Mouse (Mus musculus): ENCODE data around the gene H2afx.
"Not testable (repeated sequence)": the region's sequence is repeated elsewhere in the genome, so short reads cannot be mapped to it uniquely, and the experiment has no call there.

Gene H2afx

DNA sequence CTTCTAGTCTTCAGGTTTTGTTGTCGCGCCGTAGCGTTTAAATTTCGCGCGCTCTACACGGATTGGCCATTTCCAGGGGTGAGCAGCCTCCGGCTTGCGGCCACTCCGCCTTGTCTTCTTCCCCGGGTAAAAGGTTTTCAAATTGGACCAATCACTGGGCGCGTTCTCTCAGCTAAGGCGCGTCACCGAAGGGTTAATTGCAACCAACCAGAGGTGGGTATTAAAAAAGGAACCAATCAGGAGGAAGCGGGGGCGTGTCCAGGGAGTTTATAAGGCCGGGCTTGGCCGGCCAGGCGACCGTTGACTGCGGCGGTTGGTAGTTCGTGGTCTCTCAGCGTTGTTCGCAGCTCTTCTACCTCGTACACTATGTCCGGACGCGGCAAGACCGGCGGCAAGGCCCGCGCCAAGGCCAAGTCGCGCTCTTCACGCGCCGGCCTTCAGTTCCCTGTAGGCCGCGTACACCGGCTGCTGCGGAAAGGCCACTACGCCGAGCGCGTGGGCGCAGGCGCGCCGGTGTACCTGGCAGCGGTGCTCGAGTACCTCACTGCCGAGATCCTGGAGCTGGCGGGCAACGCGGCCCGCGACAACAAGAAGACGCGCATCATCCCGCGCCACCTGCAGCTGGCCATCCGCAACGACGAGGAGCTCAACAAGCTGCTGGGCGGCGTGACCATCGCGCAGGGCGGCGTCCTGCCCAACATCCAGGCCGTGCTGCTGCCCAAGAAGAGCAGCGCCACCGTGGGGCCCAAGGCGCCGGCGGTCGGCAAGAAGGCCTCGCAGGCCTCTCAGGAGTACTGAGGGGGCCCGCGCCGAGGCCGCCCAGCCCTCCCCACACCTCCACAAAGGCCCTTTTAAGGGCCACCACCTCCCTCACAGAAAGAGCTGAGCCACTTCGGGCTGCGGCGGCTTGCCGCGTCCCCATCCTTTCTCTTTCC, at the start of gene H2afx:
H2afx (plus strand) TSS at position 299 of the 935 bp plus-strand sequence.
- DNase-seq (ENCODE audit: low read depth, low spot score), result peak; percentile 99

DNA sequence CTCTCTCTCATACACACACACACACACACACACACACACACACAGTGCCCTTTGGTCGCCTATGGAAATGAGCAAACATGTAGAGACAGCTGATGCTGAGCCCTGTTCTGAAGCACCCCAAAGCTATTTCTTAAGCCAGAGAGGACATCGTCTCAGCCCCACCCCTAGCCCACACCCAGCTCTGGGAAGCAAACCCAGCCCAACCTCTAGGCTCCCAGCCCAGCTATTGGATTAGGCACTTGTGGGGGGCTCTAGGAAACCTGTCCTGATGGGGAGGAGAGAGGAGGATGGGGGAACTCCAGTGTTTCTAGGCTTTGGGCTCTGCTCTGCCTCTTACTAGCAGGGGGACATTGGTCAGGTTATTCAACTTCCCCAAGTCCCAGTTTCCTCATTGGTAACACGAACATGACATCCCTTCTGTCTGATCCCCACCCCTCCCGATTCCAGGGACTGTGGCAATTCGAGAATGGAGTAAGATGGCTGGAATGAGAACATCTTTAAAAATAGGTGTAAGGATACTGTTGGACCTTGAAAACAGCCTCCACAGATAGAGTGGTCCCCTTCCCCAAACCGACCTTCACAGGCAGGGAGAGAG, 48.1 kb upstream of the H2afx start:
- DNase-seq (ENCODE audit: low read depth, low spot score), result peak; percentile 55

DNA sequence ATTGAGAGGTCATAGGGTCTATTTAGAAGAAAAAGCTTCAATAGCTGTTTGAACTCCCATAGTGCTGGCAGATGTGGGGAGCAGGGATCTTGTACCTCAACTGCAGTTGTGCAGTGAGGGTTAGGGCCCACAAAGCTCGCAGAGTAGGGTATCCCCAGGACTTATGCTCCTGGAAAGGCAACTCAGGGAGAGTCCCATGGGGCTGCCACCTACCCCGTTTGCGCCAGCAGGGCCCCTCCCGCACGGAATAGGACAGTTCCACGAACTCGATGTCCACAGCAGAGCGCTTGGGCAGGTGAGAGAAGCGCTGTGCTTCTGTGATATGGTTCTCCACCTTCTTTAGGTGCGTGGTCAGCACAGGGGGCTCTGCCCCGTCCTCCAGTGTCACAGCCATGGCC, 47.5 kb upstream of the H2afx start:
- peak; percentile 40 for DNase-seq (ENCODE audit: low read depth, low spot score)

DNA sequence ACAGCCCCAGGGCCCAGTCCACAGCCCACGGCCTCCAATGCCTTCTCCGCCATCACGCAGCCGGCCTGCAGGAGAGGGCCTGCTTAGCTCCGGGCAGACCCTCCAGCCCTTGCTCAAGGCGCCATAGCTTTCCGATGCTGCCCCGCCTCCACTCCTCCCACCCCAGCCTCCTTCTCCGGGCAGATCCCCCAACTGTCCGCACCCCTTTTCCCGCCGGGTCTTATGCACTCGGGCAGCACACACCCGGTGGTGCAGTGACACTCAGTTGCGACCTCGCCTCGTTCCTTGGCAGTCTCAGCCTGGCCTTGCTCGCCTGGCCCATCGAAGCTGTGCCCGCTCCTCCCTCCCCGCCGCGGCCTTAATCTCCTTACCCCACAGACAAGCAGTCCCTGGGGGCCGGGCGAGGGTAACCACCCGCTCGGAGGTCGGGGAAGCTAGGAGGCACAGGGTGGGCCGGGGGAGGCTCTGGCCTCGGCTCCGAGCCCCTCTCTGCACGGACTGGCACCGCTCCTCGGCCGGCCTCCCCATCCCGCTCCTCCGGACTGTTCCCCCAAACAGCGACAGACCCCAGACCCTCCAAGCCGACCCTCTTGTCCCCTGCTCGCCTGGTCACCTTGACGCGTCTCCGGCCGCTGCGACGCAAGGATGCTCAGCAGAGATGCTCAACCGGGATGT, 47.0 kb upstream of the H2afx start:
- DNase-seq (ENCODE audit: low read depth, low spot score), result peak; percentile 26

DNA sequence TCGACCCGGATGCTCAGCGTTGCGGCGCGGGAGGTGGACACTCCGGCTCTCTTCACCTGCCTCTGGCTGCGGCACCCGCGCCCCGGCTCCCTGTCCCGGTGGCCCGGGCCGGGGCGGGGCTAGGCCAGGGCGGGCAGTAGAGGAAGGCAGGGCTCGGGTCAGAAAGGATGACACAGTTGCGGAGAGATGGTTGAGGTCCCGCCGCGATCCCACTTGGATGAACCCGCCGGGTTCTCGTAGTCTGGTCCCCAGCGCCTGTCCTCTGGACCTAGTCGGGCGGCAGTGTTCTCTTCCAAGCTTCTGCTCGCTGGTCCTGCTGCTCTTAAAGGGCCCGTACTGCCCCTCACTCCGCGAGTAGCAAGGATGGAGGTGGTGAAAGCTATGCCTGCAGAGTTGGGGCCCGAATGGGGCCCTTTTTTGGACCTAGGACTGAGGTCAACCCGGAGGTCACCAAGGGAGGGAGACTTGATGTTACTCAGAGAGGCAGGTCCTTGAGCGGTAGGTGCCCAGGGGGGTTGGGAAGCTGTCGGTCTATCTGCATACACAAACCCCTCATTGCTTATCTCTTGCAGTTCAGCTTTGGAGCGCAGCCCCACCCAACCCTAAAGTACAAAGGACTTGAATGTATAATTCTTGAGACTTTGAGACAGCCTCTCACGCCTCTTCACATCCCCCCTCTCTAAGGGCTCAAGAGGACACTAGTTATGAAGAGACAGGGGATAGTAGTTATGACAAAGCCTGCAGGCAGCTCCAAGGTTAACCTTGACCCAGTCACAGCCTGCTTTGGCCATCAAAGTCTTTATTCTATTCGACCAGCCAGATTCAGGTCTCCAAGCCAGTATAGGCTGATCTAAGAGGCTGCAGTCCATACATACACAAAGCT, 46.2 kb upstream of the H2afx start, which contains the start of gene Abcg4:
Abcg4 (minus strand) TSS at position 540 of the 883 bp plus-strand sequence.
- DNase-seq (ENCODE audit: low read depth, low spot score), result peak; percentile 58

DNA sequence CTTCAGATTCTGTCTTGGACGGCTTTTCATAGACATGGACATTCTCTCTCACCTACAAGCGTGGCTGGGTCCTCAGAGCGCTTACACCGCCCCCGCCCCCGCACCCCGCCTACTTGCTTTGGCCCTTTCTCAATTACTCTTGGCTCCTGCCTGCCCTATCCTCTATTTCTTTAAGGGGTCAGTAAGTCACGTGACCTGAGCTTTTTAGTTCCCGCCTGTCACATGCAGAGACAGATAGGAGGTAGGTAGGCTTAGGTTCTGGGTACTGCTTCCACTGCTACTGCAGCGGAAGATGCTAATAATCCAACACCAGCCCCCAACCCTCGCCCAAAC, 45.6 kb upstream of the H2afx start:
- DNase-seq (ENCODE audit: low read depth, low spot score), result peak; percentile 32

DNA sequence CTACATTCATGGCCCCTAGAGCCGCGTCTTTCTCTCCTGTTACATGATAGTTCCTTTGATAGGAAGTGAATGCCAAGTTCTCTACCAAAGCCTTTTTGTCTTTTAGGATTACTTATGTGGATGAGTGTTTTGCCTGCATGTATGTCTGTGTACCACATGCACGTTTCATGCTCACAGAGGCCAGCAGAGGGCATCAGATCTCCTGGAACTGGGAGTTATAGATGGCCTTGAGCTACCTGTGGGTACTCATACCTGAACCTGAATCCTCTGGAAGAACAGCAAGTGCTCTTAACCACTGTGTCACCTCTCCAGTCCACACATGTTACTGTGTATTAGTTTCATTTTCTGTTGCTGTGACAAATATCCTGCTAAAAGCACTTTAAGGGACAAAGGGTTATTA, 42.0 kb upstream of the H2afx start:
- peak; percentile 51 for DNase-seq (ENCODE audit: low read depth, low spot score)

DNA sequence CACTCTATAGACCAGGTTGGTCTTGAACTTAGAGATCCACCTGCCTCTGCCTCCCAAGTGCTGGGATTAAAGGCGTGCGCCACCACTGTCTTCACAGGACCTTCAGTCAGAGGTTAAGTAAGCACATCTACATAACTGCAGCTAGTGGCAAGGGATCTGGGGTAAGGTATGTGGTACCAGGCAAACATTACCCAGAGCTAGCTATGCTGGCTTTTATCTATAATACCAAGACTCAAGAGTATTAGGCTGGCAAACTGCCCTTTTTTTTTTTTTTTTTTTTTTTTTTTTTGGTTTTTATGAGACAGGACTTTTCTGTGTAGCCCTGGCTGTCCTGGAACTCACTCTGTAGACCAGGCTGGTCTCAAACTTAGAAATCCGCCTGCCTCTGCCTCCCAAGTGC, 34.5 kb upstream of the H2afx start:
- DNase-seq (ENCODE audit: low read depth, low spot score), result not testable (repeated sequence)

DNA sequence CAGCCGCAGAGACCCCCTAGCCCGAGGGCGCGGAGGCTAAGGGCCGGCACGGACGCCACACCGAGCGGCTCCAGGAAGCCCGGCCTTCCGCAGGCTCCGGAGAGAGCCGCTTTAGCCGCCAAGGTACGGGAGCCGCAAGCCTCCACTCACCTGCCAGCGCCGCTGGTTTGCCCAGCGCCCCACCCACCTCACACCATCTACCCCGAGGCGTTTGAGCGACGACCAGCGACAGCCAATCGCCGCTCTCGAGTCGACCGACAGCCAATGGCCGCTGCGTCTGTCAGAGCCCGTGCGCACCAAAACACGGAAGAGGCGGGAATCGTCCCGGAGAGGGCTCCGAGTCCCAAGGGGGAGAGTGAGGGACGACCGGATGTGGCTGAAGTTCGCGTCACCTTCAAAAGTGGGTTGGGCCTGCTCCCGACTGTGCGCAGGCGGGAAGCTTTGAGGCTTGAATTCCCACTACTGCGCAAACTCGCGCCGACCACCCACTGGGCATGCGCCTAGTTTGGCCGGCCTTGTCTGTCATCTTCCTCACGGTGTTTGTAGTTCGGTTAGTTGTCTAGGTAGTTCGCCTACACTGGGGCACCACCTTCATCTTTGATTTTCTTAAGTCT, 28.9 kb upstream of the H2afx start, which contains the start of gene Hinfp:
Hinfp (minus strand) TSS at position 206 of the 614 bp plus-strand sequence.
- DNase-seq (ENCODE audit: low read depth, low spot score), result peak; percentile 96

DNA sequence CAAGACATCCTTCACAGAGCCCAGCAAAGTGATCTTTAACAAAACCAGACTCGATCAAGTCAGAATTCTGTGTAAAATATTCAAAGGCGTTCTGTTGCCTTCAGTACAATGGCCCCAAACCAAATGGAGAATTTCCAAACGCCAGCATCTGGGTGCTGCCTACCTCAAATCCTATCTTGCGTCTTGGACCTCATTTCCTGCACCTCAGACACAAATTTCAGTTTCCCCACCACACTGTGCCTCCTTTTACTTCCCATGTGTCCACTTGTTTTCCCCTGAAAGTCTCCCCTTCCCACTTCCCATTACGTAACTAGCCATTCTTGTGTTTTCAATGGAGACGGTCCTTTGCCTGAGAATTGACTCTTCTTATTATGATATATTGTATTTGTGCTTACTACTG, 28.0 kb upstream of the H2afx start:
- no peak for DNase-seq (ENCODE audit: low read depth, low spot score)

DNA sequence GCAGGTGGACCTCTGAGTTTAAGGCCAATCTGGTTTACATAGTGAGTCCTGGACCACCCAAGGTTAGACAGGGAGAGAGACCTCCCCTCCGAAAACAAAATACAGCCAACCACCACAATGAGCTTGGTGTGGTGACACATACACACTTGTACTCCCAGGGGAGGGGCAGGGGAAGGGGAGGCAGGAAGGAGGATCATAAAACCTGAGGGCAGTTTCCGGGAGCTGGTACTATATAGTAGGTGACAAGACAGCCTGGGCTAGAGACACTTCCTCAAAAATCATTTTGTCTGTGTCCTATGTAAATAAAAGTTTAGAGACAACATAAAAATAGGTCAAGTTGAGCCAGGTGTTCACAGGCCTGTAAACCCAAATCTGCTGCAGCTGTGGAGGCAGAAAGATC, 27.2 kb upstream of the H2afx start:
- DNase-seq (ENCODE audit: low read depth, low spot score), result no peak

DNA sequence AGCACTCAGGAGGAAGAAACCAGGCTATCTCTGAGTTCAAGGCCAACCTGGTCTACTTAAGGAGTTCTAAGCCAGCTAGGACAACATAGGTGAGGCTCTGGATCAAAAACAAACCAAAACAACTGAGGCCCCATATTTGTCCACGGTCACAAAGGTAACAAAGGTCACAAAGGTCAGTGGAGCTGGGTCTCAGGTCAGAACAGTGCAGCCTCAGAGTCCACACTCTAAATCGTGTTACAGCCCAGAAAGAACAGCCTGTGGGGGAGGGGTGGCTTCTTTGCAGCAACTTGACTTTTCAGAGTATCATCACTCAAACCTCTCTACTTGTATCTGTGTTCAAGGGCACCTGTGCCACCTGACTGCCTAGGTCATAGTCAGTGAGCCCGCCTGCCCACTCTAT, 24.7 kb upstream of the H2afx start:
- DNase-seq (ENCODE audit: low read depth, low spot score), result no peak

DNA sequence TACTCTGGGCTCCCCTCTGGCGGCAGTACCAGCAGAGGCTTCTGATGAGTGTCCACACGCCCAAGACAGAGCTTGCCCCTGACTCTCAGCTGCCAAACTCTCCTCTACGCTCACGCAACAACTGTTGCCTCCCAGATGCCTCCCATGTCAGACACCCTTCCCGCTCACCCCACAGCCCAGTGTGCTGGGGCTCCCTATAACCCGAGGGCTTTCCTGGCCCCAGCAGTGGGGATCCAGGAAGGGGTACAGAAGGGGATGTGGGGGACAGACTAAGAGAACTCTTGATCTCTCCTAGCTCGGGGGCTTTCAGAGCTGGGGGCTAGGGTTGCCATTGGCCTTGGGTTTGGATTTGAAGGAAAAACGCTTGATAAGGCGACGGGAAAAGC, 23.8 kb upstream of the H2afx start:
- DNase-seq (ENCODE audit: low read depth, low spot score), result no peak

DNA sequence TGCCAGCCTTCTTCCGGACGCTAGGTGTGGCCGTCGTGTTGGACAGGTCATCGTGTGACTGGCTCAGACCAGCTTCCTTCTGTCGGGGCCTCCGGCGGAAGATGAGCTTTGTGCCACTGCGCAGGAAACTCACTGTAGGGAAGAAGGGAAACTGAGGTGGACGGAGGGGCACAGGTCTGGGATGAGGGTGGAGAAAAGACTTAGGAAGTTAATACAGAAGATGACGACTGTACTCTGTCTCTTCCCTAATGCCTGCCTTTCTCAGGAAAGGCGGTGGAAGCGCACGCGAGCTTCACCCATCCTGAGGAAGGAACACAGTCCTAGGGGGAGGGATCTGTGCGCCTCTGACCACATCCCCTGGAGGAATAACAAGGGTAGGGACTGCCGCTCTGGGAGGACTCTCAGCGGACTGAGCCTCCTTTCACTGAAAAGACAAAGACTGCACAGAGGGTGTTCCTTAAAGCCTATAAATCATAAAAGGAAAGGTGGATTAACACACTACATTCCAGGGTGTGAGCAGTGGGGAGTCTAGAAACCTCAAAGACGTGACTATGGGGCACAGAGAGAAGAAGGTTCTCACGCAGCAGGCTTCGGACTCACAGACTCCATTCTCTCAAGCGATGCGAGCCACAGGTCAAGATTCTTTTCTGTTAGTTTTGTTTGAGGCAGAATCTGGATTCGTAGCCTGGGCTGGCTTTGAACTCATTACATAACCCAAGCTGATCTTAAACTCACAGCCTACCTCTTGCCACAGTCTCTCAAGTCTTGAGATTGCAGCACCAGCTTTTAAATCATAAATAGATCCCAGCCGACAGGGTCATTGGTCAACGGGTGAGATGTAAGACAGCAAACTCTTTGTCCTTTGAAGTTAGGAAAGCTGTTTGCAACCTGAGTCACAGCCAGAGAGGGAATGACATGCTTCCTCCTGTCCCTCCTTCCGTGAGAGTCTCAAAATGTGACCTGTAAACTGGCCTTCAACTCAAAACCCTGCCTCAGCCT, 23.1 kb upstream of the H2afx start:
- DNase-seq (ENCODE audit: low read depth, low spot score), result no peak

DNA sequence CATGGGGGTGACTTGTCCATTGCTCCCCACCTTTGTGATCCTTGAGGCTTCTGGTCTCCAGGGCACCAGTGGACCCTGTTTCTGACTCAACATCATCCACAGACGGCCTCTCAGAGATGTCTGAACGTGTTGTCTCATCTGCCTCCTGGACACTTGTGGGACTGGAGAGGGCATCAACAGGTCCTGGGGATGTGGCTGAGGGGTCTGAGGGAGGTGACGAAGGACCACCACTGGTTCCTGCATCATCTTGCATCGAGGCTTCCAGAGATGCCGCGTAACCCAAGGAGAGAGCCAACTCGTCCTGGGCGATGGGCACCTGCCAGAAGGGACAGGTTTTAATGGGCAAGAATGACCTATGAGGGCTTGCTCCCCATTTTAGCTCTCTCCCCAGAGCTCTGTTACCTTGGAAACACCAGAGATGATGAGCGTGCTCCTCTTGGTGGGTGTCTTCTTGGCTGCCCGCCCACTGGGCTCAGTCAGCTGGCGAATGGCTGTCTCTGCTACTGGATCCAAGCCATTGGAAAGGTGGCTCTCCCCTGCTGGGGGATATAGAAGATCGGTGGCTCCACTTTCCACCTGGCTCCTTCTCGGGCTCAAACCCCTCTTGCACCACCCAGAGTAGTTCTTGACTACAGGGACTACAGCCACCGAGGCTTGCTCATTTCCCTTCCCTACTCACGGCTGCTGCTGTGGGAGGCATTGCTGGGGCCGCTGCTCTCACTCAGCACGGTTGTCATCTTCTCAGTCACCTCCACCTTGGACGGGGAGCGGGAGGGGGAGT, 20.8 kb upstream of the H2afx start:
- no peak for DNase-seq (ENCODE audit: low read depth, low spot score)

DNA sequence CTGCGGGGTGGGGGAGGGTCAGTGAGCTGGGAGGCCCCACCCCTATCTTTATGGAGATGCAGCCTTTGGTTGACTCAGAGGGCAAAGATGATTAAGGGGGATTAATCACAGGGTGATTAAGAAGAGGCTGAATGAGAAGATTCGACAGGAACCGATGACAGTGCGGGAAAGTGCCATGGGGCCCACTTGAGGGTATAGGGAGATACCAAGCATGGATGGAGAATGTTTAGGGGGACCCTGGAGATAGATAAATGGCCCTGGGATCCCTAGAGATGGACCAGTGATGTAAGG, 20.3 kb upstream of the H2afx start:
- DNase-seq (ENCODE audit: low read depth, low spot score), result no peak

DNA sequence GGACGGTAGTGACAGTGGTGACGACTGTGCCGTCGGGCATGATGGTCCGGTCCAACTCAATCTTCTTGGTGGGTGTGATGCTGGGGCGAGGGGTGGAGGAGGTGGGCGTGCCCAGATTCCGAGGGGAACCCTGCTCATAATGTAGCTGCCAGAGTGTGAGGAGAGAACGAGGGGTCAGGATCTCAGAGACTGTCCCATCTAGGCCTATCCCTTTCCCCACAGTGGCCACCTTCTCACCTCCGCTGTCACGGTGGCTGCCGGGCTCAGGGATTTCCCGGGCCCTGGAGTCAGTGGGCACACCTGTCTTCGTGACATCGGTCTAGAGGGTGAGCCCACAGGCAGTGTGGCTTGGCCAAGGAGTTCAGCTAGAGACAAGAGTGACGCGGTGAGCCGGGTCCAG, 19.6 kb upstream of the H2afx start:
- no peak for DNase-seq (ENCODE audit: low read depth, low spot score)

DNA sequence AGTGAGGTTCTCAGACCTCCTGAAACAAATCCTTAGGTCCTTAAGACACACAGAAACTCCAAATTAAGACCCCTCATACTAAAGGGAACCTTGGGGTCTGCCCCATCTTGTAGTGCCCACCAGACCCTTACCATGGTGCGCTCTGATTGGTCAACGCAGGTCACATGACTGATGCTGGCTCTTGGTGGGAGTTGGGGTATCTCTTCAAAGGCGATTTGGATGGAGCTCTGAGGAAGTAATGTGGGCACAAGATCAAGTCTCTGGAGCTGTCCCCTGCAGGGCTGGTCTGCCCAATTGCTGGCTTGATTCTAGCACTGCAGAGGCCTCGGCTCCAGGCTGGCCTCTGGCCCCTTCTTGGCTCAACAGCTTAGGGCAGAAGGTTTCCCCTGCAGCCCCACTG, 17.0 kb upstream of the H2afx start:
- DNase-seq (ENCODE audit: low read depth, low spot score), result no peak

DNA sequence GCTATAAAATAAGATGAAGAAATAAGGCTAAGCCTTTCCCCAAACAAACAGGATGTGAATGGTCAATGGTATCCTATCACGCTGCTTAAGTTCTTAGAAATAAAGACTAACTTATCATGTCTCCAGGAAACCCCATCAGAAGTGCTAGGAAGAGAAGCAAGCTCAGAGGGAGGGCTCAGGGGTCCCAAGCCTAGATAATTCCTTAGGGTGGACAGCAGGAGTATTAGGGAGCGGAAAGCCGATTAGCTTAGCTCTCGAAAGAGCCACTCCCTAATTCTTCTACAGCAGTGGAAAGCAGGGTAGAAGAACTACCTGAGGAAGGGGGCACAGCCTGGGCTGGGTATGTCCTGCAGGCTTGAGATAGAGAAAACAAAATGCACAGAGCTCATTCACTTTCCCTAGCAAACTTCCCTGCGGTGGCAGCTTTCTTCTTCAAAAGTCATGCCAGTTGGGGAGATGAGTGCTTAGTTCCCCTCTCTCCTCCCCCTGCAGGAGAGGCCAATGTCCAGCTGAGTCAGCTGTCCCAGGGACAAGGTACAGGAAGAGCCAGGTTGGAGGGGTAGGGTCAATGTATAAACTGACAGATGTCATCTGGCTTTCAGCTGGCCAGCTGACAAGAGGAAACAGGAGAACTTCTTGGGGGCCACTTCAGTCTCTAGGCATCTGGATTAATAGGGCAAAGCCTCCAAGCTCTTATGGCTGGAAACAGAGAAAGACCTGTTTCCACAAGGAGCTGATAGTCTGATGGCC, 16.2 kb upstream of the H2afx start:
- DNase-seq (ENCODE audit: low read depth, low spot score), result no peak

Data from c-Kit-negative CD71-positive TER-119-positive erythroid progenitor cells, embryonic 14.5 days (primary cell).